Mouse (Mus musculus) neutrophil, adult 5-6 weeks (primary cell): ENCODE results near the gene Cul7. TPM values are rescaled to one million over a fixed set of nuclear protein-coding genes. Genes with fewer than 3 reads are reported as not detected.

Experiments used
- ATAC-seq: fragments of 151-379, 151-347 bp; 2 replicates; pipeline ENCODE4 v1.8.0; 2017; ENCODE audit warnings: mild to moderate bottlenecking, moderate TSS enrichment; ENCODE audit not compliant: insufficient number of reproducible peaks, poor library complexity, low FRiP score, severe bottlenecking; ENCODE audit errors: extremely low read depth
- total RNA-seq: library from RNA; stranded (forward); fragments of 200-1000 nt; gene quantifications from 2 replicates; pipeline ENCODE4 v1.2.3, GENCODE M21; 2017

The Cul7 gene
- 5.2 and 7.9 TPM in 2 replicates for total RNA-seq

DNA sequence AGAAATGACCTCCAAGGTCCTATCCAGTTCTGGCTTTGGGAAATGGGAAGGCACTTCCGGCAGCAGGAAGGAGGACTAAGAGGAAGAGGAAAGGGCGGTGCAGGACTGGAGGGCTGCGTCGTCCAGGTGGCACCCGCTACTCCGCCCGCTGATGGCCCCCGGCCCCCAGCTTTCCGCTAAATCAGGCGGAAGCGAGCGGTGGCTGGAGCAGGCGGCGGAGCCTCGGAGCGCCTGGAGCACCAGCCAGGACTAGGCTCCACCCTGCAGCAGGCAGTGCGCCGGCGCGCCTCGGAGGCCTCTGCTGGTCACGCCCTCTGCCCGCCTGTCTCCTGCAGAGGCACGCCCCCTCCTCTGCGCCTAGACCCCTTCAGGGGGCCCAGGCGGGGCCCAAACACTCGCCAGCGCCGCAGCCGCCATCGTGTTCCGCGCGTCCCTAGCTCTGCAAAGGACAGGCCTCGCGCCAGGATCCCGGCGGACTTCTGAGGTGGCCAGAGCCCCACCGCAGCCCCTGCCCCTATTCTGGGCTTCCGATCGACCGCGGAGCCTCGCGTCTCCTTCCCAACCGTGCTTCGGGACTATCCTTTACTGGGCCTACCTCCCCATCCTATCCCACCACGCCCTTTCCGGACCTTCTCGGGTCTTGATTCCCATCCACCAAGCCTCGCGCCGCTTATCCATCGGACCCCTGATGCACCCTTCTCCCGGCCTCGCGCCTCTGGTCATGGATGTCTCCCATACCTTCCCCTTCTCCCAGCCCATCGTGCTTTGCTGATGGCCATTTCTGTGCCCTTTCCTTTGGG, at the start of gene Cul7:
Gene Cul7 (plus strand): TSS at position 106 of the 800 bp plus-strand sequence.
- peak; percentile 34 for ATAC-seq

DNA sequence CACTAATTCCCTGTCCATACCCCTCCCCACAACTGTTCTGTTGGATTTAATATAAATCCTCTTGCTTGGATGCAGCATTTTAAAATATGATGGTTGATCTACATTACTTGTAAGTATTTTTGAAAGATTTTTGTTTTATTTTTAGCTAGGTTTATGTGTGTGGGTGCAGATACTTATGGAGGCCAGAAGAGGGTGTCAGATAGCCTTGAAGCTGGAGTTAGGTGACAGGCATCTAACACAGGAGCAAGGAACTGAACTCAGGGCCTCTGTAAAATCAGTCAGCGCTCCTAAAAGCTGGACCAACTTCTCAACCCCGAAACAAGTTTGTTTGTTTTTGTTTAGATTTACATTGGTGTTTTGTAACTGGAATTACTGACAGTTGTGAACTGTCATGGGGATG, 49.6 kb upstream of the Cul7 start:
- no peak for ATAC-seq

DNA sequence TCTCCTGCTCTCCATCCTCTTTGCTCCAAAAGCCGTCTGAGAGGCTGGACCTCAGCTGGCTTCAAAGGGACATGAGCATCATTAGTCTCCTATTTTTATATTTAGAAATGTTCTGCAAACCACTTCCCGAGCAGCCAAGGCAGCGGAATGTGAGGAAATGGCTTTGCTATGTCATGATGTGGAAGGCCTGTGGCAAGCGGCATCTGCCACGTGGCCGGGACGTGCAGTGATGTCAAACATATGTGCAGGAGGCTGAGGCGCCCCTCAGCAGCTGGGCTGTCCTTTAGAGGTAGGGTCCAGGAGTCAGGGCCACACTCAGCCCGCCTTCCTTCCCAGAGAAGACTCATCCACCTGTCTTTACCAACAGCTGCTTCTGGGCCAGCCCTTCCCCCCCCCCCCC, 47.9 kb upstream of the Cul7 start:
- no peak for ATAC-seq

DNA sequence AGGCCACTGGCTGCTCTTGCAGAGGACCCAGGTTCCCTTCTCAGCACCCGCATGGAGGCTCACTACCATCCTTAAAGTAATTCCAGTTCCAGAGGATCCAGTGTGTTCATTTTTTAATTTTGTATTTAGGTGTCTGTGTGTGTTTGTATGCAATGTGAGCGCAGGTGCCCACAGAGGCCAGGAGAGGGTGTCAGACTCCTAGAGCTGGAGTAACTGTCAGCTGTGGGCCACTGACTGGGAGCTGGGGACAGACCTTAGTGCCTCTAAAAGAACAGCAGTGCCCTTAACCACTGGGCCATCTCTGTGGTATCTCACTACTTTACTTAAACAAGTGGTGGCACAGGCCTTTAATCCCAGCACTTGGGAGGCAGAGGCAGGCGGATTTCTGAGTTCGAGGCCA, 46.9 kb upstream of the Cul7 start:
- no peak for ATAC-seq

DNA sequence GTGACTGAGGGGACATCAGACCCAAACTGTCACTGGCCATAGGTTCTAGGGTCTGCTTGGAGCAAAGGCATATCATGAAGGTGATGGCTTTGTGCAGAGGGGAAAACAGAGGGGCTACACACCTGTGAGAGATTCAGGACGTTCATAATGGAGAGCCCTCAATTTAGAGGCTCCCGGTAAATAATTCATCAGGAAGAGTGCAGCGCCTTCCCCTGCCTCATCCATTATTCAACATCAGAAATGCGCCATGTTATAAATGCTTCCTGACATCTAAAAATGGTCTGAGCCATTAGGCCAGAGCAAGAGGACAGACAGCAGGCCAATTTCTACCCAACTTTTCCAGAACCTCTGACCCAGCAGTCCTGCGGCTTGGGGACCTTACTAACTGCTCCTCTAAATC, 45.0 kb upstream of the Cul7 start:
- no peak for ATAC-seq

DNA sequence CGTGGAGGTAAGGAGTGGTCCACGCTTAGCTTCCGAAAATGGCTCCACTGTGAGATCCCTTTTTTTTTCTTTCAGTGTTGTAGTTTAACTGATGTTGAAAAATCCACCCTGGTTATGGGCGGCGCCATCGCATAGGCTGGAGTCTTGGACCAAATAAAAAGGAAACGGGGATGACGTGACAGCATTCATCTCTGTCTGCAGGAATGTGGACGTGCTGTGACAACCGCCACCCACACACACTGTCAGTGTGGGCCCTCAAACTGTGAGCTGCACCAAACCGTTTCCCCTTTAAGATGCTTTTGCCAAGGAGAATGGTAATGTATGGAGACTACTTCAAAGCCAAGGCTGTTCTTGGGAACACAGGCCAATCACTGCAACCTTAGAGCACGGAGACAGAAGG, 44.1 kb upstream of the Cul7 start:
- no peak for ATAC-seq

- ATAC-seq: 0 out of 2 replicates have a peak, but pooled peaks have one; percentile 13
Observed at GRCm38 (mm10) chr17:46609721-46610514, 40.2 kb upstream of the Cul7 start.

DNA sequence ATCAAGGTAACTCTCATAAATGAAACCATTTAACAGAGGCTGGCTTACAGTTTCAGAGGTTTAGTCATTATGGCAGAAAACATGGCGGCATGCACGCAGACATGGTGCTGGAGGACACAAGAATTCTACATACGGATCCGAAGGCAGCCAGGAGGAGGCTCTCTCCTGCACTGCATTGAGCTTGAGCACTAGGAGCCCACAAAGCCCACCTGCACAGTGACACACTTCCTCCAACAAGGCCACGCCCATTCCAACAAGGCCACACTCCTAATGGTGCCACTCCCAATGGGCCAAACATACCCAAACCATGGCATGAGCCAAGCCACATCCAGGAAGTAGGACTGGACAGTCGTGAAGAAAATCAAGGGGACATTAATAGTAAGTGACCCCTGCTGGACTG, 38.8 kb upstream of the Cul7 start:
- ATAC-seq: no peak

GRCm38 (mm10) chr17:46612189-46612588, 37.9 kb upstream of the Cul7 start:
- no peak for ATAC-seq

DNA sequence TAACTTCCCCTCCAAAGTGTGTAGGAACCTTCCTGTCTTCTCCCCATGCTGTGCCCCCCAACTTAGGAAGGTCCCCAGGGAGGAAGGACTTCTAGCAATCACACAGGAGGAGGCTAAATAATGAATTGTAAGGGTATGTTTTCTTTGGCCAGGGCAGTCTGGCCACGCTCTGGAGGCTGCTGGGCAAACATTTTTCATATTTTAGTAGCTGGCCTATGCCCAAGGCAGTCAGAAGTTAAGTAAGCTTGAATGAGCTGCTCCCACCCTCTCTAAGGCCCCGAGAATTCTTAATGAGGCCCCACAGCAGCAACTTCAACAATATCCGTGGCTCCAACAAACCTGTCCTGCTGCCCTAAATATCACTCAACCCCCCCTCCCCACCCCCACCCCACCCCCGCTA, 37.3 kb upstream of the Cul7 start:
- ATAC-seq: no peak

GRCm38 (mm10) chr17:46613229-46613628, 36.9 kb upstream of the Cul7 start:
- ATAC-seq: no peak

DNA sequence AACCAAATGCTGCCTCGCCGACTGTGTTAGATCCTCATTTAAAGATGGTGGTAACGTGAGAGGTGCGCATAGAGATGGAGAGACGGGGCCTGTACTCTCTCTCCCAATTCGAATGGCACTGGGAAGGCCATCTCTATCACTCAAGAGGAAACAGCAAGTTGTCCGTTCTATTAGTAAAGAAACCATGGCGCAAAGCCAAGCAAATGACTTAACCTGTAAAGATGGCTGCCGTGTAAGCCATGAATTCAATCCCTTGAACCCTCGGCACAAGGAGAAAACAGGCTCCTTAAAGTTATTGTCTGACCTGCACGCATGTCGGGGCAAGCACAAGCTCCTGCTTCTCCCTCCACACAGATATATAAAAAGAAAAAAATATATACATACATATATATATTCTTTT, 32.3 kb upstream of the Cul7 start:
- ATAC-seq: no peak

GRCm38 (mm10) chr17:46618394-46618768, 31.8 kb upstream of the Cul7 start:
- no peak for ATAC-seq

GRCm38 (mm10) chr17:46618769-46619682, 31.1 kb upstream of the Cul7 start:
- no peak for ATAC-seq

DNA sequence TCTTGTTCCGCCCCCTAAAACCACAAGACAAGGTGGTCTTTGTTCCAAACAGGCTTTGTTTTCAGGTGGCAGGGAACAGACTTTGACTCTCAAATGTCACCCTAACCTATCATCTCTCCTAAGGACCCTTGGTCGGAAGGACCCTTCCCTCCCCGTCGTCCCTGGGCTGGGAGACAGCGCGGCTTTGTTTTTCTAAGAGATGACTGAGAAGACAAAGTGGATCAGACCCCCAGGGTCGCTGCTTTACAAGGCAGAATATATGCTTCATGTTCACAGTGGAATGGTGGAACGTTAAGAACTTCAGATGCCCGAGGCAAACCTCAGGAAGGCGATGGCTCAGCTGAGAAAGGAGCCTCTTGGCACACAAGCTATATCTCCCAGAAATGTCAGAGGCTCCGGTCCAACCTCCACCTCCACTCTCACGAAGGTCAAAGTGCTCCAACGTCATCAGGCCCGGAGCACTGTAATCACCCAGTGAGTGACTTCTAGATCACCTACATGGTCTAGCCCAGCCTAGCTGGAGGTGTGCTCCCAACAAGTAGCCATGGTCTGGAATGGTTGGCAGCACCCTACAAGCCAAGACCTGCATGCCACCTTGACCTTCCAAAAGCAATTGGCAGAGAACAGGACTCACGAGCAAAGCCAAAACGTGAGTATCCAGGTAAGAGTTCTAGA, 30.3 kb upstream of the Cul7 start:
- ATAC-seq: no peak

GRCm38 (mm10) chr17:46621324-46621723, 28.8 kb upstream of the Cul7 start:
- no peak for ATAC-seq

DNA sequence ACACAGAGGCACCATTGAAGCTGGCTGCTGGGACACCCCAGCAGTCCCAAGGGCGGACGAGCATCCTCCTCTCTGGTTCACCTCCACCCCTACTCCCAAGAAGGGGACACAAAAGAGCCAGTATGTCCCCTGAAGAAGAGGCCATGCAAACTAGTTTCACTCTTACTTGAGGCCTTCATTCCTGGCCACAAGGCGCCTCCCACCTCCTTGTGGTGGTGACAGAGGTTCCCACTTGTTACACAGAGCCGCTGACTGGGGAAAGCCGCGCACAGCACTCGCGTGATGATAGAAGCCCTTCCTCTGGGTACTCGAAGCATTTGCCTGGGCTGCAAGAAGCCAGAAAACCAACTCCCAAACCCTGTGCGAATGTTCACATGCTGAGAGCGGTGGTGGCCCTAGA, 27.9 kb upstream of the Cul7 start:
- ATAC-seq: no peak

DNA sequence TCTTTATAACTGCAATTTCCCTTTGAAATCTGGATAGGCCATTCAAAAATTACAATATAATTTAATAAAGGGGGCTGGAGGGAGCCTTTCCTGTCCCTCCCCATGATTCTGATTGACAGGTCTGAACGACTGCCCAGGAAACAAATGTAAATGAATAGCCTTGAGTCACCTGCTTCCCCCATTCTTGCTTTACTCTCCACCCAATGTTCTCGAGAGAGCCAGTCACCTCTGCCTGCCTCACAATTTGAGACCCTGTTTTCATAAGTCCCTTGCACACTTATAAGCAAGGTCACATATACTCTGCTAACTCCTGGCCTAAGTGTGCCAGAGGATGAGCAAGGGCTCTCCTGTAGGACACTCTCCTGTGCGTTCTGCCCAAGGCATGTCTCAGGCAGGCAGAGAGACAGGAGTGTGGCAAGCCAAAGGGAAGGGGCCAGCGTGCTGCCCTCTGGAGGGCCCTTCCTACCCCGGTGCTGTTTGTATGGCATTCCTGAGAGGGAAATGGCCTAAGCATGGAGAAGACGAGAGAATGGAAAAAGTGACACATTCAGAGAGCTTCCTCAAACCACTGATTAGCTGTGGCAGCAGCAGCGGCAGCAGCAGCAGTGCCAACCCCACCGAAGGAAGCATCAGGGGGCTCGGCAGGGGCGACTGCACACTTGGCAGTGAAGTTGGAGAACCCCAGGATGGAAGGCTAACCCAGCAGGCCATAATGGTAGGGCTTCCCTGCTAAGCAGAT, 26.1 kb upstream of the Cul7 start:
- ATAC-seq: no peak
